Mouse (Mus musculus): ENCODE data around the gene Spn. TPM values are rescaled to one million over a fixed set of nuclear protein-coding genes. Genes with fewer than 3 reads are reported as not detected.

Gene Spn
- polyA plus RNA-seq, 1 experiment from 2014 or later: 0.09 TPM

- Histone ChIP-seq H3K27ac (no peak overlapping the region), H3K27me3 (ENCODE audit: low read depth, poor library complexity, severe bottlenecking) (peaks cover 7% of the 10 kb centered on the region; the same call in 1 of the 2 replicates), H3K4me1 (peaks cover 34% of the 10 kb centered on the region), H3K36me3 (no peaks in the 10 kb centered on the region), H3K4me3 (no peak overlapping the region), H3K9me3 (replicated peaks) (no peaks in the 10 kb centered on the region)
- 41% methylated on average over 9 of the region's 9 CpGs for WGBS
- DNase-seq (ENCODE audit: low spot score): no peak
These were observed 24.6 kb downstream of the Spn start for GRCm38 (mm10) chr7:127112921-127113597.

GRCm38 (mm10) chr7:127112251-127112841 is 25.3 kb downstream of the Spn start:
- 82% methylated on average over 12 of the region's 12 CpGs for WGBS
- no peaks in the 10 kb centered on the region for H3K9me3 ChIP-seq (replicated peaks)
- no peak overlapping the region for H3K27ac ChIP-seq

GRCm38 (mm10) chr7:127111461-127111860 is 26.2 kb downstream of the Spn start:
- H3K27me3 ChIP-seq (ENCODE audit: low read depth, poor library complexity, severe bottlenecking): peaks cover 7% of the 10 kb centered on the region; the same call in 1 of the 2 replicates
- peaks cover 26% of the 10 kb centered on the region for H3K4me1 ChIP-seq
- no peaks in the 10 kb centered on the region for H3K36me3 ChIP-seq
- no peaks in the 10 kb centered on the region for H3K9me3 ChIP-seq (replicated peaks)
- H3K27ac ChIP-seq: no peak overlapping the region
- peak; percentile 66 for DNase-seq (ENCODE audit: low spot score)
- 41% methylated on average over 6 of the region's 6 CpGs for WGBS
- no peak overlapping the region for H3K4me3 ChIP-seq

More at GRCm38 (mm10) chr7:127112251-127112841, 25.3 kb downstream of the Spn start:
- Histone ChIP-seq H3K36me3 (no peaks in the 10 kb centered on the region), H3K4me1 (peaks cover 28% of the 10 kb centered on the region), H3K27me3 (ENCODE audit: low read depth, poor library complexity, severe bottlenecking) (peaks cover 7% of the 10 kb centered on the region; the same call in 1 of the 2 replicates), H3K4me3 (no peak overlapping the region)
- DNase-seq (ENCODE audit: low spot score): no peak

- no peaks in the 10 kb centered on the region for H3K36me3 ChIP-seq
- H3K9me3 ChIP-seq (replicated peaks): no peaks in the 10 kb centered on the region
- peaks cover 7% of the 10 kb centered on the region; the same call in 1 of the 2 replicates for H3K27me3 ChIP-seq (ENCODE audit: low read depth, poor library complexity, severe bottlenecking)
- WGBS: 49% methylated on average over 18 of the region's 18 CpGs
- no peak overlapping the region for H3K27ac ChIP-seq
- peak; percentile 79 for DNase-seq (ENCODE audit: low spot score)
- H3K4me3 ChIP-seq: no peak overlapping the region
- peaks cover 21% of the 10 kb centered on the region for H3K4me1 ChIP-seq
These were observed 27.2 kb downstream of the Spn start for GRCm38 (mm10) chr7:127110239-127111007.

GRCm38 (mm10) chr7:127105551-127105950 is 32.1 kb downstream of the Spn start:
- Histone ChIP-seq H3K9me3 (replicated peaks) (no peaks in the 10 kb centered on the region), H3K36me3 (no peaks in the 10 kb centered on the region), H3K27ac (peak overlapping the region; percentile 90), H3K4me3 (0 out of 2 replicates have a peak overlapping the region, but pooled peaks have one; percentile 53), H3K4me1 (peaks cover 14% of the 10 kb centered on the region), H3K27me3 (ENCODE audit: low read depth, poor library complexity, severe bottlenecking) (peaks cover 7% of the 10 kb centered on the region; the same call in 1 of the 2 replicates)
- WGBS: 77% methylated on average over 7 of the region's 7 CpGs
- DNase-seq (ENCODE audit: low spot score): no peak

- Histone ChIP-seq H3K27me3 (ENCODE audit: low read depth, poor library complexity, severe bottlenecking) (peaks cover 7% of the 10 kb centered on the region; the same call in 1 of the 2 replicates), H3K36me3 (no peaks in the 10 kb centered on the region), H3K4me1 (peaks cover 14% of the 10 kb centered on the region), H3K4me3 (peak overlapping the region; percentile 53), H3K27ac (peak overlapping the region; percentile 90), H3K9me3 (replicated peaks) (no peaks in the 10 kb centered on the region)
- DNase-seq (ENCODE audit: low spot score): peak; percentile 86
- 16% methylated on average over 17 of the region's 17 CpGs for WGBS
These were observed 32.9 kb downstream of the Spn start for GRCm38 (mm10) chr7:127104560-127105332.

- H3K9me3 ChIP-seq (replicated peaks): no peaks in the 10 kb centered on the region
- H3K27ac ChIP-seq: peak overlapping the region; percentile 90
- peaks cover 14% of the 10 kb centered on the region for H3K4me1 ChIP-seq
- no peaks in the 10 kb centered on the region for H3K36me3 ChIP-seq
- peaks cover 5% of the 10 kb centered on the region; the same call in 1 of the 2 replicates for H3K27me3 ChIP-seq (ENCODE audit: low read depth, poor library complexity, severe bottlenecking)
- H3K4me3 ChIP-seq: no peak overlapping the region
- no peak for DNase-seq (ENCODE audit: low spot score)
- 65% methylated on average over 6 of the region's 6 CpGs for WGBS
These were observed 33.7 kb downstream of the Spn start for GRCm38 (mm10) chr7:127103960-127104359.

- no peak for DNase-seq (ENCODE audit: low spot score)
- 81% methylated on average over 6 of the region's 6 CpGs for WGBS
- no peak overlapping the region for H3K27ac ChIP-seq
- peaks cover 14% of the 10 kb centered on the region for H3K4me1 ChIP-seq
- H3K36me3 ChIP-seq: no peaks in the 10 kb centered on the region
- no peak overlapping the region for H3K4me3 ChIP-seq
- H3K9me3 ChIP-seq (replicated peaks): no peaks in the 10 kb centered on the region
- H3K27me3 ChIP-seq (ENCODE audit: low read depth, poor library complexity, severe bottlenecking): no peaks in the 10 kb centered on the region
These were observed 35.5 kb downstream of the Spn start for GRCm38 (mm10) chr7:127102148-127102547.

- H3K27me3 ChIP-seq (ENCODE audit: low read depth, poor library complexity, severe bottlenecking): no peaks in the 10 kb centered on the region
- no peak for DNase-seq (ENCODE audit: low spot score)
- no peaks in the 10 kb centered on the region for H3K36me3 ChIP-seq
- peaks cover 15% of the 10 kb centered on the region for H3K4me1 ChIP-seq
- H3K27ac ChIP-seq: no peak overlapping the region
- H3K9me3 ChIP-seq (replicated peaks): no peaks in the 10 kb centered on the region
- H3K4me3 ChIP-seq: no peak overlapping the region
- 51% methylated on average over 2 of the region's 2 CpGs for WGBS
These were observed 36.1 kb downstream of the Spn start for GRCm38 (mm10) chr7:127101451-127102016.

GRCm38 (mm10) chr7:127099528-127099927 is 38.1 kb downstream of the Spn start:
- Histone ChIP-seq H3K4me1 (peaks cover 14% of the 10 kb centered on the region), H3K27me3 (ENCODE audit: low read depth, poor library complexity, severe bottlenecking) (no peaks in the 10 kb centered on the region), H3K9me3 (replicated peaks) (no peaks in the 10 kb centered on the region), H3K27ac (no peak overlapping the region), H3K4me3 (no peak overlapping the region), H3K36me3 (no peaks in the 10 kb centered on the region)
- no peak for DNase-seq (ENCODE audit: low spot score)
- 91% methylated on average over 4 of the region's 4 CpGs for WGBS

- H3K4me3 ChIP-seq: no peak overlapping the region
- WGBS: 92% methylated on average over 4 of the region's 4 CpGs
- no peak for DNase-seq (ENCODE audit: low spot score)
- no peaks in the 10 kb centered on the region for H3K27me3 ChIP-seq (ENCODE audit: low read depth, poor library complexity, severe bottlenecking)
- H3K9me3 ChIP-seq (replicated peaks): no peaks in the 10 kb centered on the region
- H3K4me1 ChIP-seq: peaks cover 8% of the 10 kb centered on the region
- H3K27ac ChIP-seq: no peak overlapping the region
- no peaks in the 10 kb centered on the region for H3K36me3 ChIP-seq
These were observed 38.7 kb downstream of the Spn start for GRCm38 (mm10) chr7:127098950-127099349.

GRCm38 (mm10) chr7:127098521-127098920 is 39.1 kb downstream of the Spn start:
- 87% methylated on average over 5 of the region's 5 CpGs for WGBS
- no peak overlapping the region for H3K4me3 ChIP-seq
- H3K36me3 ChIP-seq: no peaks in the 10 kb centered on the region
- DNase-seq (ENCODE audit: low spot score): no peak
- no peaks in the 10 kb centered on the region for H3K9me3 ChIP-seq (replicated peaks)
- peaks cover 7% of the 10 kb centered on the region for H3K4me1 ChIP-seq
- H3K27me3 ChIP-seq (ENCODE audit: low read depth, poor library complexity, severe bottlenecking): no peaks in the 10 kb centered on the region
- H3K27ac ChIP-seq: no peak overlapping the region
